Mouse (Mus musculus) forelimb bud, embryonic 11.5 days (tissue): ENCODE results near the gene Abcg1.

ENCODE experiments used
- DNase-seq: peaks from one replicate; pipeline ENCODE4 v3.0.0-alpha.2; 2012; ENCODE audit warnings: low read depth, low spot score

Abcg1 gene

DNA sequence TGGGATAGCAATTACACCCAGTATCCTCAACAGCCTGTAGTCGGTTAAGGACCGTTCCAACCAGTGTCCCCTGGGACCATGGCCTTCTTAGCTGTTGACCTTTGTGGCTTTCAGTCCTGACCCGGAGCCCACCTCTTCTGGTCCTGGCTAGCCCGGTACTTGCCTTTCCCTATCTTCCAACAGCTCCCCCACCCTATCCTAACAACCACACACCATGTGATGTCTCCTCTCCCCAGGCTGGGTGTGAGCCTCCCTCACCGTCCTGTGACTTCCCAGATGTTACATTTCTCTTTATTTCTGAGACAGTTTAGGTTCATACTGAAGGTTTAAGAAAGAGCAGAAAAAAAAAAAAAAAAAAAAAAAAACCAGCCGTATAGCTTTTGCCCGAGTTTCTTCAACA, 17.1 kb upstream of the Abcg1 start:
- no peak for DNase-seq

DNA sequence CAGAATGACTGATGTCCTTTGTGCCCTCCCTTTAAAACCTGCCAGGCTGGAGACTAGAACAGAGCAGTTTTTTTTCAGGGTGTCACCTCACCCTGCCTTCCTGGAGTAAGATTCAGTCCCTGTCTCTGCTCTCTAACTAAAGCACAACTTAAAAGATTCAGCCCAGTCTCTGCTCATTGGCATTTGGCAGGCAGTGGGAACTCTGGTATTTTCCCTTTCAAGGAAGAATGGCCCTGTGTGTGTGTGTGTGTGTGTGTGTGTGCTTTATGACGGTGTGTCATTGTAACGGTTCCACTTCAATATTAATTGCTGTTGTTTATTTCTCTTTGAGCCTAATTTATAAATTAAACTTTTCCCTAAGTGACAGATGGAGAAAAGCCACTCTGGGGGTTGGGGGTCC, 14.7 kb upstream of the Abcg1 start:
- no peak for DNase-seq

DNA sequence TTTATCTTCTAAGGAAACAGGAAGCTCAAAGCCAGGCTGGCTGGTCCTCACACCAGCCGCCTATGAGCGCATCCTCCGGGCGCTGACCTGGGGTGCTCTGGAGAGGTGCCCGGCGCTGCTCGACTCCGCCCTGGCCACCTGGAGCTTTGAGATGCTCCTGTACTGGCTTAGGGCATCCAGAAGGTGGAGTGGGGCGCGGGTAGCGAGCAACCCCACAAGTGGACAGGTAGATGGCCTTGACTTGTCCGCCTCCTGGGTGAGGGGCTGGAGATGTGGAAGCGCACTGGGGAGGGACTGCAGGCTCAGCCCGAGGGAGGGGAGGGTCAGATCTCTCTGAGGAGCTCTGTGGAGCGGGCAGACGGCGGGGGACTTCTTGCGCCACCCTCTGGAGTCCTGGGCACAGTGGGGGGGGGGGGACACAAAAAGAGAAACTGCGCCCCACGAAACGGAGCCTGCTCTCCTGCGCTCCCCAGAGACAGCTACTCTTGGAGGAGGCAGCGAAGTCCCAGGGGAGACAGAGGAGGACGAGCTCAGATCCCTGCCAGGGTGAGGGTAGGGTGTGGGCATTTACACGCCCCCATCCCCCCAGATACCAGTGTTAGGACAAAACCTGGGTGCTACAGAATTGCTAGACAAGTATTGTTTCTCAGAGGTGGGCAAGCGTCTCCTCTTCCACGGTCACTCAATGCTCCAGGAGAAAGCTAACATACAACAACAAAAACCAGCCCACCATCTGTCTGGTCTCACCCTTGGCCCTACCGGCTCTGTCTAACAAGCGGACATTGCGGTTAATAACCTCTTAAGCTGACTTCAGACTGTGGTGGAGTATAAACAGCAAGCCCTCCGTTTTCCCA, 643 bp downstream of the Abcg1 start:
- DNase-seq: no peak

DNA sequence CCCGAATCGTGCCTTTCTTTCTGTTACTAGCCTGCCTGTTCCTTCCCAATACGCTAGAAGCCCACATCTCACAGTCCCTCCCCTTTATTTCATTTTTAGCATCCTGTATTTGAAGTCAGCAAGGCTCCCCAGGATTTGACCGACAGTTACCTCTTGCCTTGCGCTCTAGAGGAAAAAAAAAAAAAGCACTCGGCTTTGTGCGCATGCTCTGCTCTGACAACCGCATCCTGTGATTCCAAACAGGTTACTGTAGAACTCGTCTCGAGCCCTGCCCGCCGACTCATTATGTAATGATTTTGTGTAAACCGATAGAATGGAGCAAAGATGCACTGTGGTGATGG, 1.2 kb downstream of the Abcg1 start:
- peak; percentile 58 for DNase-seq

GRCm38 (mm10) chr17:31060196-31060587, 2.7 kb downstream of the Abcg1 start:
- DNase-seq: no peak

- DNase-seq: no peak
Observed at GRCm38 (mm10) chr17:31060588-31061345, 3.3 kb downstream of the Abcg1 start.

DNA sequence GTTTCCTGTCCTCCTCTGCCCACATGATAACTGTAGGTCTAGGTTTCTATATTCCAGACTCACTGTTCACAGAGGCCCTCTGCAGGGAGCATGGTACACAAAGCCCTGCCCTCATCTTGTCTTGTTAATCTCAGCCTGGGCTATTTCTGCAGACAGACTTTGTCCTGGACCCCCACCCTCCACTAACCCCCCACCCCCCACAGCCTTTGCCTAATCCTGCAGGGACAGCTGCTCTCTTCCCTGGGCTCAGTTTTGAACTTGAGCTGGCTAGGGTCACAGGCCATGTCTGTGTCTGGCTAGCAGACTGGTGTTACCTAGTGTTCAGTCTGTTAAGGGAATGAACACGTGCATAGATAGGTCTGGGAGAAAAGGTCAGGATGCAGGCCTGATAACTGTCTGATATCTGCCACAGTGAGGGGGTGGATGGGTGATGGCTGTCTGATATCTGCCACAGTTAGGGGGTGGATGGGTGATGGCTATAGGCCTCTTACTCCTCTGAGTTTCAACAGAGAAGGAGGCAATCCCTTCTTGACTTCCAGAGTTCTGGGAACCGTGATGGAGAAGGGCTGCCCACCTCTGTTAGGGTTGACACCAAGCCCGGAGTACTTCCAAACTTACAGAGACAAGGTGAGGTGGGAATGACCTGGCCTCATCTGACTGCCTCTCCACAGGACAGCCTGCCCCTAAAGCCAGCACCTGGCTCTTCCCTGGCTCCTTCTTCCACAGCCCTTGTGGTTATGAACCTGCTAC, 4.0 kb downstream of the Abcg1 start:
- no peak for DNase-seq

DNA sequence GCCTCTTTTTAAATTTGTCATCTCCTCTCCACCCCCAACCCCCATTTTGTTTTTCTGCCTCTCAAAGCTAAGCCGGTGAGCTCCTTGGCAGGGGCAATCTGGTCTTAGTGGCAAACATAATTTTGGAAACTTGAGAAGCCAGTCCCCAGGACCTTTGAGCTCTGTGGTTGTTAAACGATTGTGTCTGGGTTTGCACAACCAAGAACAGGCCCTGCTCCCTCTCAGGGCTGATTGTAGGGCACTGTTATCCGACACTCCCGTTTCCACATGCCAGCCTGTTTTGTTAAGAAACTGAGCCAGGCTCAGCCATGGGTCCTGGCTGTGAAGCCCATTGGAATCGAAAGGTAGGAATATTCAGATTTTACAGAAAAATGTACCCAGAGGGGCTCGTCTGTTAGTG, 8.6 kb downstream of the Abcg1 start:
- peak; percentile 46 for DNase-seq

GRCm38 (mm10) chr17:31067051-31067450, 9.6 kb downstream of the Abcg1 start:
- no peak for DNase-seq

DNA sequence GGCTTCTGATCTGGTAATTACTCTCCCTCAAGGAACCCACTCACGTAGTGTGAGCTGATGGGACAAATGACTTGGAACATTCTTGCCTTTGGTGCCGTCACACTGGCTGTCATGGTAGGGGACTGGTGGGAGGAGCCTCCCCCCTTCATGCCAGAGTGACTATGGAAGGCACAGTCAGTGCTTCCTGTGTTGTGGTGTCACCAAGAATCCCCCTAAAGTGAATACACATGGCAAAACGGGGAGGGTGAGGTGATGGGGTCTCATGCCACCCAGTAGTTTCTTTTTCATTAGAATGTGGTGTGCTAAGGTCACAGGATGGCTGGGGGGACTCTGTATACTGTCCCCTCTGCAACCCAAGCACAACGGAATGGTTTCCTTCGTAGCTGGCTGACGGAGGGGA, 11.6 kb downstream of the Abcg1 start:
- DNase-seq: no peak

GRCm38 (mm10) chr17:31069845-31070244, 12.4 kb downstream of the Abcg1 start:
- no peak for DNase-seq

DNA sequence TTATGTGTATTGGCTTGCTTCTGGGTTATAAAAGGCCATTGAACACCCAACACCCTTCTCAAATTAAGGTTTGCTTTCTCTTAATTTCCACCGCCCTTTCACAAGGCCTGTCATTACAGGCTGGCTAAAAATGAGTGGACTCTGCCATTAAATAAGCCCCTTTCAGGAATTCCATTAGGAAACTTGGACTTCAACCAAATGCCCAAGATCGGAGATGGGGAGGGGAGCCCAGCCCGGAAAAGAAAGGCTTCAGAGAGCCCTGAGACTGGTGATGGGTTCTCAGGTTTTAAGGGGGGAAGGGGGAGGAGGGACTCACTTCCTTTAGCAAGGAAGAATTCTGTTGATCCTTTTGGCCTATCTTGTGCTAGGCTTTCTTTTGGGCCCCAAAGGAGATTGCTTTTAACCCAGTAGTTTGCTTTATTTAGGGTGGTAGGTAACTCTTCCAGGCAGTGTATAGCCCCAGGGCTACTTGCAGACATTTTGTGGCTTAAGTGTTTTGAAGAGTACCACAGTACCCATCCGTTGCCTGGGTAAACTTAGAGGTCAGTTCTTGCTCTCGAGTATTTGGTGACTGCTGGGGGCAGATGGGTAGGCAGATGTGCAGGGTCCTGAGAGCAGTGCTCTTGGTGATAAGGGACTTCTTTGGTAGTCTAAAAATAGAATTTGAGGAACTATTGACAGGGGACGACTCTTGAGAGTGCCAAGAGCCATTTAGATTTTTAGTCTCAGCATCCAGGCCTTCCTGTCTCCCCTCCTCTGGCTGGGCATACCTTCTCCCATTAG, 13.1 kb downstream of the Abcg1 start:
- no peak for DNase-seq

GRCm38 (mm10) chr17:31071421-31072301, 14.2 kb downstream of the Abcg1 start:
- no peak for DNase-seq

DNA sequence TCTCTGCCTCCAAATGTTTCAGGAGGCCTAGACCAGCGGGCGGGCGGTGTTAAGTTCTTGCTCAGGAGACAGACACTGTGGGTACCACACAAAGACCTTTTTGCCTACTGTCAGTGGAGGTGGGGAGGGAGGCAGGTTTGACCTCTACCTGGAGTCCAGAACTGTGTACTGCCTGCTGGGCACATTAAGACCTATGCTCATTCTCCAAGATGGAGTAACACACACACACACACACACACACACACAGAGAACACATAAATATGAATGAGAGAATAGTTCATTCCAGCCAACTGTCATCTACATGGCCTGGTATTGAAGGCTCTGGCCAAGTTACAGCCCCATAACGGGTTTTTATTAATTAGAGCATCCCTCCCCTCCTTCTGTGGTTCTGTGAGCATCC, 15.4 kb downstream of the Abcg1 start:
- no peak for DNase-seq

DNA sequence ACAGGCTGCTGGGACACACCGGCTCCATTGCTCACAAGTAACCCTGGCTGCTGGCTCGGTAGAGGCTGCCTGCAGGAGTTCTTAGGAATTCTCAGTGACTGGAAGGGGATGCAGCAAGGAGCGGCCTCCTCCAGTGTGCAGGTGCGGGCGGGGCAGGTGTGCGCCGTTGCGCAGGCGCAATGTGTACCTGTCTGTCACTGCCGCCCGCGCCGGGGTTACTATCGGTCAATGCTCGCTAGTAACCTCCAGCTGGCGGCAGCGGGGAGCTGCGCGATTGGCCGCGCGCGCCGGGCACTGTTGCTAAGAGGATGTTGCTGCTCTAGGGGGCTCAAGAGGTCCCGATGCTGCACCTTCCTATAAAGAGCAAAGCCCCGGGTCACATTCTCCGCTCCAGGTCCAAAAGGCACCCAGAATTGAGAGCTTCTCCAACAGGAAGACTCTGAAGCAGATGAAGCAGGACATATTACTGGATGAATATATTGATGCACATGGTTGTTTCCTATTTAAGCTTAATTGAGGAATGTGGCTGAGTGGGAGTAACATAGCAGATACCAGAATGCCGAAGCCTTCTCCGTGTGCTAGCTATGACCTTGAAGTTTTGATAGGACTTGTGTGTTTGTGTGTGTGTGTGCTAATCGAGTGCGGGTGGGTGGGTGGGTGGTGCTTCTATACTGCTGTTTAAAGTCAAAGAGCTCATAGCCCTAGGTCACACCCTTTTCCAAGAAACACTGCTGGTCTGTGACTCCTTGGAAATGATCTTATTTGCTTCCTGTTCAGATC, 16.0 kb downstream of the Abcg1 start:
- DNase-seq: peak; percentile 87

- no peak for DNase-seq
Observed at GRCm38 (mm10) chr17:31074053-31074590, 16.6 kb downstream of the Abcg1 start.

- peak; percentile 33 for DNase-seq
Observed at GRCm38 (mm10) chr17:31074666-31075065, 17.2 kb downstream of the Abcg1 start.

DNA sequence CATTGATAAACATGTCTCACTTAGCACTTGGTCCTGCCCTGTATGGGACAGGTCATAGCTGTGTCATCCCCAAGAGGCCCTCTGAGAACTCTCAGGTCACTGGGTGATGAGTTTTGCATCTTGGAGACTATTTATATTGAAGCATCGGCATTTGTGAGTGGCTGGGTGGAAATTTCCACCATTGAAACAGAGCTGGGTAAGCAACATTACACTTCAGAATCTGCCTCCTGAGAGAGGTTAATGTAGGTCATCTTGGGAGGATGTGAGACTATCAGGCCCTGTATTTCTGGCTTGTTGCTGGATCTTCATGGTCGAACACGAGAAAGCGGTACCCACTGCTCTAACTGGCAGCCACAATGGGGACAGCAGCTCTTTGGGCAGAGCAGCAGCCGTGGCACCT, 18.0 kb downstream of the Abcg1 start:
- DNase-seq: no peak

DNA sequence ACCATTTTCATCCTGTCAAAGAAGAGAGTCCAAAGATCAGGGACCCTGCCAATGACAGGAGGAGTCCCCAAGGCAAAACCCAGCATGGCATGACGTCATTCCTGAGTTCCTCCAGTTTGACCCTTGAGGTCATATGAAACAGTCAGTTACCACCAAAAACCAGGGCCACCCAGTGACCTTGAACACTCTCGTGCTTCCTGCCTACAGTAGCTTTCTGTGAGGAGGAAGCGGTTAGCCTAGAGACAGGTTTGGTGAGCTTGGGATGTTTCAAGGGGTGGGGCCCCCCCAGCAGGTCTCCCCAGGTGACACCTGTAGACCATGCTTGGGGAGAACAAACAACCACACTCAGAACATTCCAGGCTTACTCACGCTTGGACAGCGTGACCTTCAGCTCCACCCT, 20.1 kb downstream of the Abcg1 start:
- no peak for DNase-seq

DNA sequence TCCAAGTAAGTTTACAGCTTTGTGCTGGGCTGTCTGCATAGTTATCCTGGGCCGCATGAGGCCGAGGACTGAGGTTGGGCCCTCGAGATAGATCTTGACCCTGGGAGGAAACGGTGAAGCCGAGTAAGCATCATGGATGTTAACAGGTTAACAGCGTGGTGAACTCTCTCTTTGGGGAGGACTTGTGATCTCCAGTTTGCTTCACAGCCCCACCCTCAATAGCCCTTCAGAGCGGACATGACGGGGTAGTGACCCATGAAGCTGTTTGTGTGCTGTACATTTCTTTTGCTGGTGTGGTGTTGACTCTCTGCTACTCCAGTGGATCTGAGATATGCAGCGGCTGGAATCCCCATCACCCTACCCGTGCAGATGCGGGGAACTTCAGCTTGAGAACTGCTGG, 21.1 kb downstream of the Abcg1 start:
- no peak for DNase-seq
